Mouse (Mus musculus): Measurements from ENCODE around the gene Pou3f3. TPM values are rescaled to one million over a fixed set of nuclear protein-coding genes. Genes with fewer than 3 reads are reported as not detected.

Pou3f3 gene
- polyA plus RNA-seq, 1 experiment = not detected

DNA sequence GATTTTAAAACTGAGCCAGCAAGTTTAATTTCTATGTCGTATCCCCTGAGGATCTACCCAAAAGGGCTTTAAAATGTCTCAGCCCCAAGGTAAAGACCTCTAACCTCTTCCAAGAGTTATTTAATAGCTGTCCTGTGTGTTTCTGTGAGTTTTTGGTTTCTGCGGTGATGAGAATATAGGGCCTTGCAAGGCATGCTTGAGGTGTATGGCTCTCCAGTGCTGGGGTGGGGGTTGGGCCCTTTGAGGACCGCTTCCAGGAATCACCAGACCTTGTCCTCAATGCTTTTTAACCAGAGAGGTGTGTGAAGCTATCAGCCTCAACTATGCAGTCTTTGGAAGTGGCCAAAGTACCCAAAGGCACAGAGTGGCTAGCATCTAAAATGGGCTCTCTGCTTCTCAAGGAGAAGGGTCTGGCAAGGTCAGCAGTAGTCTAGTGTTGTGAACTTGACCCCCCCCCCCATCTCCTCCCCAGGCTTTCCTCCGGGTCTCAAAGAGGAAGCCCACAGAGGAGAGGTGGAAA, 12.1 kb downstream of the Pou3f3 start:
- TF ChIP-seq TCF3 (IDR thresholded peaks at IDR 0.05; ENCODE audit: insufficient read length, low read depth) = no peak
- no peak for TF ChIP-seq REST (IDR thresholded peaks at IDR 0.05; ENCODE audit: insufficient read depth, insufficient read length)
- no peak for TF ChIP-seq MYOD1 (IDR thresholded peaks at IDR 0.05; ENCODE audit: control insufficient read depth in 1 of 3, insufficient read length in 2 of 3, low read depth in 2 of 3)
- no peak for TF ChIP-seq POLR2A (IDR thresholded peaks at IDR 0.05; ENCODE audit: insufficient read length, low read depth)
- no peak for TF ChIP-seq MAX (IDR thresholded peaks at IDR 0.05; ENCODE audit: low read depth)
- no peak for TF ChIP-seq CEBPB (IDR thresholded peaks at IDR 0.05; ENCODE audit: insufficient read depth, poor library complexity, severe bottlenecking)
- TF ChIP-seq SRF (IDR thresholded peaks at IDR 0.05; ENCODE audit: control insufficient read depth, insufficient read length, low read depth) = no peak
- TF ChIP-seq USF1 (IDR thresholded peaks at IDR 0.05; ENCODE audit: low read depth) = no peak
- TF ChIP-seq TCF12 (IDR thresholded peaks at IDR 0.05; ENCODE audit: insufficient read depth, poor library complexity, severe bottlenecking) = no peak
- no peak for TF ChIP-seq MYOG (IDR thresholded peaks at IDR 0.05; ENCODE audit: control insufficient read depth in 1 of 3, insufficient read depth in 1 of 3, insufficient read length in 2 of 3, low read depth in 2 of 3)
- TF ChIP-seq POLR2AphosphoS2 (IDR thresholded peaks at IDR 0.05; ENCODE audit: insufficient read length, low read depth) = no peak
- TF ChIP-seq E2F4 (IDR thresholded peaks at IDR 0.05; ENCODE audit: insufficient read depth) = no peak
- Histone ChIP-seq H3ac (ENCODE audit: control insufficient read depth, insufficient read length) (no peak overlapping the region), H3K79me2 (ENCODE audit: control insufficient read depth, insufficient read depth) (no peaks in the 10 kb centered on the region), H3K27me3 (ENCODE audit: control insufficient read depth, insufficient read depth, insufficient read length) (peaks cover 50% of the 10 kb centered on the region), H3K36me3 (ENCODE audit: control insufficient read depth, insufficient read depth) (no peaks in the 10 kb centered on the region), H3K4me2 (ENCODE audit: low read depth) (no peak overlapping the region), H3K4me3 (no peak overlapping the region)

- H3K4me2 ChIP-seq (ENCODE audit: low read depth) = no peak overlapping the region
- no peak overlapping the region for H3ac ChIP-seq (ENCODE audit: control insufficient read depth, insufficient read length)
- no peak overlapping the region for H3K4me3 ChIP-seq
- H3K27me3 ChIP-seq (ENCODE audit: control insufficient read depth, insufficient read depth, insufficient read length) = peaks cover 48% of the 10 kb centered on the region
- TF ChIP-seq CEBPB (IDR thresholded peaks at IDR 0.05; ENCODE audit: insufficient read depth, poor library complexity, severe bottlenecking) (no peak), MYOG (IDR thresholded peaks at IDR 0.05; ENCODE audit: control insufficient read depth in 1 of 3, insufficient read depth in 1 of 3, insufficient read length in 2 of 3, low read depth in 2 of 3) (no peak), E2F4 (IDR thresholded peaks at IDR 0.05; ENCODE audit: insufficient read depth) (no peak), TCF3 (IDR thresholded peaks at IDR 0.05; ENCODE audit: insufficient read length, low read depth) (no peak), MAX (IDR thresholded peaks at IDR 0.05; ENCODE audit: low read depth) (no peak), USF1 (IDR thresholded peaks at IDR 0.05; ENCODE audit: low read depth) (no peak), MYOD1 (IDR thresholded peaks at IDR 0.05; ENCODE audit: control insufficient read depth in 1 of 3, insufficient read length in 2 of 3, low read depth in 2 of 3) (no peak), TCF12 (IDR thresholded peaks at IDR 0.05; ENCODE audit: insufficient read depth, poor library complexity, severe bottlenecking) (no peak), POLR2AphosphoS2 (IDR thresholded peaks at IDR 0.05; ENCODE audit: insufficient read length, low read depth) (no peak), SRF (IDR thresholded peaks at IDR 0.05; ENCODE audit: control insufficient read depth, insufficient read length, low read depth) (no peak), POLR2A (IDR thresholded peaks at IDR 0.05; ENCODE audit: insufficient read length, low read depth) (no peak), REST (IDR thresholded peaks at IDR 0.05; ENCODE audit: insufficient read depth, insufficient read length) (no peak)
- H3K79me2 ChIP-seq (ENCODE audit: control insufficient read depth, insufficient read depth) = no peaks in the 10 kb centered on the region
- H3K36me3 ChIP-seq (ENCODE audit: control insufficient read depth, insufficient read depth) = no peaks in the 10 kb centered on the region
Measured at GRCm38 (mm10) chr1:42709024-42709423, 13.5 kb downstream of the Pou3f3 start.

DNA sequence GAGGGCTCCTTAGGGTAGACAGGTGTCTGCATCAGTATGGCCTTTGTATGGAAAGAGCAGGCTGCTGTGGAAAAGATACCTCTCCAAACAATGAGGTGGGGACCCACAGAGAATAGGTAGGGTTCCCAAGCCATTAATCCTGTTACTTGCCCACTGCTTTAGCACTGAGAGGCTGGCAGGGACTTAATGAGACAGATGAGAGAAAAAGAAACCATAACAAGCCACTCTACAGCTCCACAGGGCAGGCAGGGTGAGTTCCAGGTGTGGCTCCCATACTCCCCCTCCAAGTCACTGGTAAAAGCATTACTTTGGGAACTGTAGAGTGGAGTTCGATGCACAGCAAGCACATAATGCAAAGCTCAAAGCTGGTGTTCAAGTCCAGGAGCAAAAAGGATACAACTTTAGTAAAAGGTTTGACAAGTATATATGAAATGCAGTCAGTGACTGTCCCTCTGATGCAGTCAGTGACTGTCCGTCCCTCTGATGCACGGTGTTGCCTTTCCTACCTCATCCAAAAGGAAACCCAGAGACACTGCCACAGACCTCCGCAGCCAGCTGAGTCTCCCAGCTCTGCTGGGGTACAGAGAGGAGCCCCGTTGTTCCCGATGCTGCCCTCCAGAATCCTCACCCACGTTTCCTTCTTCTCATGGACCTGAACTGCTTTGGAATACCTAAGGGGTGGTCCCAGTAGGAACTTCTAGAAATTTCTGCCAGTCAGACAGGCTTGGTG, 14.0 kb downstream of the Pou3f3 start:
- TF ChIP-seq POLR2A (IDR thresholded peaks at IDR 0.05; ENCODE audit: insufficient read length, low read depth) = no peak
- no peak for TF ChIP-seq POLR2AphosphoS2 (IDR thresholded peaks at IDR 0.05; ENCODE audit: insufficient read length, low read depth)
- no peak for TF ChIP-seq TCF12 (IDR thresholded peaks at IDR 0.05; ENCODE audit: insufficient read depth, poor library complexity, severe bottlenecking)
- no peak for TF ChIP-seq MYOG (IDR thresholded peaks at IDR 0.05; ENCODE audit: control insufficient read depth in 1 of 3, insufficient read depth in 1 of 3, insufficient read length in 2 of 3, low read depth in 2 of 3)
- no peak for TF ChIP-seq CEBPB (IDR thresholded peaks at IDR 0.05; ENCODE audit: insufficient read depth, poor library complexity, severe bottlenecking)
- no peak for TF ChIP-seq SRF (IDR thresholded peaks at IDR 0.05; ENCODE audit: control insufficient read depth, insufficient read length, low read depth)
- TF ChIP-seq REST (IDR thresholded peaks at IDR 0.05; ENCODE audit: insufficient read depth, insufficient read length) = no peak
- TF ChIP-seq MYOD1 (IDR thresholded peaks at IDR 0.05; ENCODE audit: control insufficient read depth in 1 of 3, insufficient read length in 2 of 3, low read depth in 2 of 3) = no peak
- TF ChIP-seq USF1 (IDR thresholded peaks at IDR 0.05; ENCODE audit: low read depth) = no peak
- TF ChIP-seq MAX (IDR thresholded peaks at IDR 0.05; ENCODE audit: low read depth) = no peak
- TF ChIP-seq TCF3 (IDR thresholded peaks at IDR 0.05; ENCODE audit: insufficient read length, low read depth) = no peak
- TF ChIP-seq E2F4 (IDR thresholded peaks at IDR 0.05; ENCODE audit: insufficient read depth) = no peak
- no peak overlapping the region for H3K4me2 ChIP-seq (ENCODE audit: low read depth)
- no peaks in the 10 kb centered on the region for H3K79me2 ChIP-seq (ENCODE audit: control insufficient read depth, insufficient read depth)
- no peak overlapping the region for H3ac ChIP-seq (ENCODE audit: control insufficient read depth, insufficient read length)
- H3K36me3 ChIP-seq (ENCODE audit: control insufficient read depth, insufficient read depth) = no peaks in the 10 kb centered on the region
- H3K4me3 ChIP-seq = no peak overlapping the region
- H3K27me3 ChIP-seq (ENCODE audit: control insufficient read depth, insufficient read depth, insufficient read length) = peaks cover 45% of the 10 kb centered on the region

- H3ac ChIP-seq (ENCODE audit: control insufficient read depth, insufficient read length) = no peak overlapping the region
- H3K27me3 ChIP-seq (ENCODE audit: control insufficient read depth, insufficient read depth, insufficient read length) = peaks cover 39% of the 10 kb centered on the region
- H3K79me2 ChIP-seq (ENCODE audit: control insufficient read depth, insufficient read depth) = no peaks in the 10 kb centered on the region
- no peak for TF ChIP-seq POLR2AphosphoS2 (IDR thresholded peaks at IDR 0.05; ENCODE audit: insufficient read length, low read depth)
- TF ChIP-seq REST (IDR thresholded peaks at IDR 0.05; ENCODE audit: insufficient read depth, insufficient read length) = no peak
- TF ChIP-seq E2F4 (IDR thresholded peaks at IDR 0.05; ENCODE audit: insufficient read depth) = no peak
- TF ChIP-seq USF1 (IDR thresholded peaks at IDR 0.05; ENCODE audit: low read depth) = no peak
- no peak for TF ChIP-seq TCF3 (IDR thresholded peaks at IDR 0.05; ENCODE audit: insufficient read length, low read depth)
- no peak for TF ChIP-seq MYOG (IDR thresholded peaks at IDR 0.05; ENCODE audit: control insufficient read depth in 1 of 3, insufficient read depth in 1 of 3, insufficient read length in 2 of 3, low read depth in 2 of 3)
- no peak for TF ChIP-seq MYOD1 (IDR thresholded peaks at IDR 0.05; ENCODE audit: control insufficient read depth in 1 of 3, insufficient read length in 2 of 3, low read depth in 2 of 3)
- TF ChIP-seq SRF (IDR thresholded peaks at IDR 0.05; ENCODE audit: control insufficient read depth, insufficient read length, low read depth) = no peak
- no peak for TF ChIP-seq TCF12 (IDR thresholded peaks at IDR 0.05; ENCODE audit: insufficient read depth, poor library complexity, severe bottlenecking)
- TF ChIP-seq POLR2A (IDR thresholded peaks at IDR 0.05; ENCODE audit: insufficient read length, low read depth) = no peak
- TF ChIP-seq CEBPB (IDR thresholded peaks at IDR 0.05; ENCODE audit: insufficient read depth, poor library complexity, severe bottlenecking) = no peak
- TF ChIP-seq MAX (IDR thresholded peaks at IDR 0.05; ENCODE audit: low read depth) = no peak
- H3K4me3 ChIP-seq = no peak overlapping the region
- no peak overlapping the region for H3K4me2 ChIP-seq (ENCODE audit: low read depth)
- H3K36me3 ChIP-seq (ENCODE audit: control insufficient read depth, insufficient read depth) = no peaks in the 10 kb centered on the region
Measured at GRCm38 (mm10) chr1:42710234-42710633, 14.7 kb downstream of the Pou3f3 start.
